Mouse (Mus musculus) limb, embryonic 15.5 days (tissue): ENCODE results near the gene Yipf4. TPM values are rescaled to one million over a fixed set of nuclear protein-coding genes. Genes with fewer than 3 reads are reported as not detected.
"Not testable (repeated sequence)": the region's sequence is repeated elsewhere in the genome, so short reads cannot be mapped to it uniquely, and the experiment has no call there.

ENCODE experiments used
- ATAC-seq: fragments of 200-750 bp; cut with Nextera tagmentation; 2 replicates; pipeline ENCODE4 v1.8.0; 2017; ENCODE audit warnings: low read depth, moderate TSS enrichment; ENCODE audit not compliant: insufficient number of reproducible peaks, low FRiP score, low TSS enrichment
- H3K27ac ChIP-seq: fragments of 300-500 bp; sonication (generic); 2 replicates; pipeline ENCODE4 v1.5.1; 2015; ENCODE audit warnings: moderate library complexity, mild to moderate bottlenecking, inconsistent platforms
- H3K27me3 ChIP-seq: fragments of 300-500 bp; sonication (generic); 2 replicates; pipeline ENCODE4 v1.6.1; 2015; ENCODE audit warnings: inconsistent platforms
- H3K36me3 ChIP-seq: fragments of 300-500 bp; sonication (generic); 2 replicates; pipeline ENCODE4 v1.6.1; 2015; ENCODE audit warnings: inconsistent platforms
- H3K4me1 ChIP-seq: fragments of 300-500 bp; sonication (generic); 2 replicates; pipeline ENCODE4 v1.6.1; 2015; ENCODE audit warnings: inconsistent platforms
- H3K4me2 ChIP-seq: fragments of 300-500 bp; sonication (generic); 2 replicates; pipeline ENCODE4 v1.6.1; 2015; ENCODE audit warnings: mild to moderate bottlenecking, inconsistent platforms
- H3K4me3 ChIP-seq: fragments of 300-500 bp; sonication (generic); 2 replicates; pipeline ENCODE4 v1.5.1; 2015; ENCODE audit warnings: mild to moderate bottlenecking, inconsistent platforms
- H3K9ac ChIP-seq: fragments of 300-500 bp; sonication (generic); 2 replicates; pipeline ENCODE4 v1.6.1; 2015; ENCODE audit warnings: inconsistent platforms
- H3K9me3 ChIP-seq: fragments of 300-500 bp; sonication (generic); 2 replicates; pipeline ENCODE4 v1.6.1; 2016; ENCODE audit warnings: inconsistent platforms
- WGBS: fragments of 180-500 bp; shearing (Covaris S2); methylation state at CpG from one replicate; pipeline ENCODE4 v1.1.7; 2015; 5-methylcytosine and 5-hydroxymethylcytosine counted together
- polyA plus RNA-seq: library from polyadenylated mRNA; unstranded; fragments of >200 nt; fragmentation: Nextera tagmentation; extraction: Ambion mirVana; gene quantifications from 2 replicates; pipeline ENCODE4 v1.2.1, GENCODE M21; 2015

Gene Yipf4
- polyA plus RNA-seq, 1 experiment from 2014 or later = 67.8 TPM

- not testable (repeated sequence) for ATAC-seq, H3K9me3 ChIP-seq, H3K9ac ChIP-seq, H3K27ac ChIP-seq, H3K27me3 ChIP-seq, H3K4me1 ChIP-seq, H3K36me3 ChIP-seq, H3K4me2 ChIP-seq, H3K4me3 ChIP-seq
- WGBS = 82% methylated on average over 6 of the region's 6 CpGs
Measured at GRCm38 (mm10) chr17:74470133-74470532, 19.2 kb upstream of the Yipf4 start.

- Histone ChIP-seq H3K9me3 (no peaks in the 10 kb centered on the region), H3K27ac (no peak overlapping the region), H3K27me3 (no peaks in the 10 kb centered on the region), H3K4me3 (no peak overlapping the region), H3K36me3 (no peaks in the 10 kb centered on the region), H3K4me1 (no peaks in the 10 kb centered on the region), H3K9ac (no peak overlapping the region), H3K4me2 (no peak overlapping the region)
- no peak for ATAC-seq
- 86% methylated on average over 14 of the region's 14 CpGs for WGBS
Measured at GRCm38 (mm10) chr17:74480361-74481069, 8.8 kb upstream of the Yipf4 start.

GRCm38 (mm10) chr17:74489901-74490220, 568 bp downstream of the Yipf4 start:
- under 1% methylated on average over 12 of the region's 12 CpGs for WGBS
- peak; percentile 45; the same call in 1 of the 2 replicates for ATAC-seq
- H3K36me3 ChIP-seq = peaks cover 25% of the 10 kb centered on the region

GRCm38 (mm10) chr17:74491565-74491964, 2.3 kb downstream of the Yipf4 start:
- H3K9ac ChIP-seq = no peak overlapping the region
- peaks cover 38% of the 10 kb centered on the region for H3K36me3 ChIP-seq
- H3K4me3 ChIP-seq = no peak overlapping the region
- H3K4me1 ChIP-seq = no peaks in the 10 kb centered on the region
- 96% methylated on average over 3 of the region's 3 CpGs for WGBS
- H3K9me3 ChIP-seq = no peaks in the 10 kb centered on the region
- ATAC-seq = no peak
- no peak overlapping the region for H3K27ac ChIP-seq
- no peak overlapping the region for H3K4me2 ChIP-seq
- no peaks in the 10 kb centered on the region for H3K27me3 ChIP-seq

More at GRCm38 (mm10) chr17:74489901-74490220, 568 bp downstream of the Yipf4 start:
- H3K4me1 ChIP-seq = no peaks in the 10 kb centered on the region
- peak overlapping the region; percentile 53 for H3K4me2 ChIP-seq
- peak overlapping the region; percentile 93 for H3K9ac ChIP-seq
- no peaks in the 10 kb centered on the region for H3K27me3 ChIP-seq
- H3K4me3 ChIP-seq = peak overlapping the region; percentile 97
- peak overlapping the region; percentile 89 for H3K27ac ChIP-seq
- no peaks in the 10 kb centered on the region for H3K9me3 ChIP-seq

- no peak overlapping the region for H3K27ac ChIP-seq
- no peak overlapping the region for H3K9ac ChIP-seq
- H3K27me3 ChIP-seq = no peaks in the 10 kb centered on the region
- H3K4me2 ChIP-seq = no peak overlapping the region
- peaks cover 38% of the 10 kb centered on the region for H3K36me3 ChIP-seq
- 87% methylated on average over 4 of the region's 4 CpGs for WGBS
- H3K4me1 ChIP-seq = no peaks in the 10 kb centered on the region
- no peak overlapping the region for H3K4me3 ChIP-seq
- no peaks in the 10 kb centered on the region for H3K9me3 ChIP-seq
- no peak for ATAC-seq
Measured at GRCm38 (mm10) chr17:74500204-74500603, 10.9 kb downstream of the Yipf4 start.

GRCm38 (mm10) chr17:74501085-74501484, 11.8 kb downstream of the Yipf4 start:
- H3K27me3 ChIP-seq = no peaks in the 10 kb centered on the region
- H3K9me3 ChIP-seq = no peaks in the 10 kb centered on the region
- no peak for ATAC-seq
- no peak overlapping the region for H3K4me3 ChIP-seq
- H3K4me1 ChIP-seq = no peaks in the 10 kb centered on the region
- no peak overlapping the region for H3K9ac ChIP-seq
- no peak overlapping the region for H3K4me2 ChIP-seq
- H3K27ac ChIP-seq = no peak overlapping the region
- peaks cover 30% of the 10 kb centered on the region for H3K36me3 ChIP-seq

- H3K9me3 ChIP-seq = no peaks in the 10 kb centered on the region
- H3K27ac ChIP-seq = no peak overlapping the region
- H3K4me3 ChIP-seq = no peak overlapping the region
- no peaks in the 10 kb centered on the region for H3K4me1 ChIP-seq
- no peaks in the 10 kb centered on the region for H3K27me3 ChIP-seq
- 70% methylated on average over 2 of the region's 2 CpGs for WGBS
- no peak for ATAC-seq
- no peak overlapping the region for H3K9ac ChIP-seq
- H3K36me3 ChIP-seq = no peaks in the 10 kb centered on the region
- no peak overlapping the region for H3K4me2 ChIP-seq
Measured at GRCm38 (mm10) chr17:74507934-74508333, 18.6 kb downstream of the Yipf4 start.

- Histone ChIP-seq H3K4me3 (no peak overlapping the region), H3K27ac (no peak overlapping the region), H3K4me2 (no peak overlapping the region), H3K36me3 (no peaks in the 10 kb centered on the region), H3K9me3 (no peaks in the 10 kb centered on the region), H3K27me3 (no peaks in the 10 kb centered on the region), H3K9ac (no peak overlapping the region), H3K4me1 (no peaks in the 10 kb centered on the region)
- no peak for ATAC-seq
- 88% methylated on average over 3 of the region's 3 CpGs for WGBS
Measured at GRCm38 (mm10) chr17:74508600-74508999, 19.3 kb downstream of the Yipf4 start.

GRCm38 (mm10) chr17:74512308-74512707, 23.0 kb downstream of the Yipf4 start:
- Histone ChIP-seq H3K9ac (no peak overlapping the region), H3K4me2 (no peak overlapping the region), H3K36me3 (no peaks in the 10 kb centered on the region), H3K27me3 (no peaks in the 10 kb centered on the region), H3K27ac (no peak overlapping the region), H3K4me1 (no peaks in the 10 kb centered on the region), H3K4me3 (no peak overlapping the region), H3K9me3 (no peaks in the 10 kb centered on the region)
- 80% methylated on average over 2 of the region's 2 CpGs for WGBS
- ATAC-seq = no peak

GRCm38 (mm10) chr17:74522797-74523723, 33.8 kb downstream of the Yipf4 start:
- H3K9ac ChIP-seq = no peak overlapping the region
- no peaks in the 10 kb centered on the region for H3K27me3 ChIP-seq
- ATAC-seq = no peak
- peaks cover 7% of the 10 kb centered on the region; the same call in 1 of the 2 replicates for H3K4me1 ChIP-seq
- H3K27ac ChIP-seq = no peak overlapping the region
- H3K4me3 ChIP-seq = no peak overlapping the region
- no peak overlapping the region for H3K4me2 ChIP-seq
- H3K9me3 ChIP-seq = no peaks in the 10 kb centered on the region
- 80% methylated on average over 8 of the region's 8 CpGs for WGBS
- no peaks in the 10 kb centered on the region for H3K36me3 ChIP-seq

- no peak for ATAC-seq
- H3K27me3 ChIP-seq = no peaks in the 10 kb centered on the region
- H3K36me3 ChIP-seq = no peaks in the 10 kb centered on the region
- H3K4me2 ChIP-seq = no peak overlapping the region
- no peaks in the 10 kb centered on the region for H3K9me3 ChIP-seq
- H3K9ac ChIP-seq = no peak overlapping the region
- 93% methylated on average over 2 of the region's 2 CpGs for WGBS
- peaks cover 20% of the 10 kb centered on the region for H3K4me1 ChIP-seq
- H3K4me3 ChIP-seq = no peak overlapping the region
- H3K27ac ChIP-seq = no peak overlapping the region
Measured at GRCm38 (mm10) chr17:74526117-74526516, 36.8 kb downstream of the Yipf4 start.
